Mouse (Mus musculus) kidney, adult 2 months (tissue): ENCODE measurements around the gene Coa7. TPM values are rescaled to one million over a fixed set of nuclear protein-coding genes. Genes with fewer than 3 reads are reported as not detected.
A peak's percentile ranks its signal among the peaks of the same experiment; 100 is the strongest.

Experiments
- DNase-seq: peaks from one replicate; pipeline ENCODE4 v3.0.0; 2021
- H3K27ac ChIP-seq: fragments of 200-500 bp; 2 replicates; pipeline ENCODE4 v1.5.1; 2012; ENCODE audit warnings: low read depth, low read length, control low read depth, inconsistent platforms; ENCODE audit not compliant: insufficient read depth
- H3K27me3 ChIP-seq: fragments of 200-500 bp; replicated peaks from 2 replicates; pipeline ENCODE4 v1.6.1; 2012; ENCODE audit warnings: mild to moderate bottlenecking, moderate library complexity, low read length, inconsistent platforms; ENCODE audit not compliant: control insufficient read depth, insufficient read depth
- H3K36me3 ChIP-seq: fragments of 200-500 bp; 2 replicates; pipeline ENCODE4 v1.6.1; 2012; ENCODE audit warnings: mild to moderate bottlenecking, moderate library complexity, low read length, inconsistent platforms; ENCODE audit not compliant: control insufficient read depth, insufficient read depth
- H3K4me1 ChIP-seq: fragments of 200-500 bp; 2 replicates; pipeline ENCODE4 v1.6.1; 2011; ENCODE audit warnings: low read length; ENCODE audit not compliant: control insufficient read depth, insufficient read depth
- H3K4me3 ChIP-seq: fragments of 200-500 bp; 2 replicates; pipeline ENCODE4 v1.5.1; 2011; ENCODE audit warnings: mild to moderate bottlenecking, low read depth, low read length, control low read depth; ENCODE audit not compliant: insufficient read depth
- CTCF ChIP-seq: fragments of 200-500 bp; conservative IDR thresholded peaks from 2 replicates; pipeline ENCODE4 v1.5.1; 2011; ENCODE audit warnings: low read depth, mild to moderate bottlenecking, control low read depth, low read length, moderate library complexity, mixed read lengths; ENCODE audit not compliant: insufficient read depth, insufficient read length
- POLR2A ChIP-seq: fragments of 200-500 bp; IDR thresholded peaks from one replicate; pipeline ENCODE4 v1.6.1; 2011; ENCODE audit warnings: low read depth, low read length, control low read depth
- WGBS: fragments of 180-500 bp; shearing (Covaris S2); methylation state at CpG from one replicate; pipeline ENCODE4 v1.1.7; 2018; 5-methylcytosine and 5-hydroxymethylcytosine counted together
- polyA plus RNA-seq: library from polyadenylated mRNA; depleted of rRNA; stranded (reverse); fragments of >200 nt; gene quantifications from 2 replicates; pipeline ENCODE4 v1.2.3, GENCODE M21; 2012

Gene Coa7
- polyA plus RNA-seq, 1 experiment = 21.2 TPM

DNA sequence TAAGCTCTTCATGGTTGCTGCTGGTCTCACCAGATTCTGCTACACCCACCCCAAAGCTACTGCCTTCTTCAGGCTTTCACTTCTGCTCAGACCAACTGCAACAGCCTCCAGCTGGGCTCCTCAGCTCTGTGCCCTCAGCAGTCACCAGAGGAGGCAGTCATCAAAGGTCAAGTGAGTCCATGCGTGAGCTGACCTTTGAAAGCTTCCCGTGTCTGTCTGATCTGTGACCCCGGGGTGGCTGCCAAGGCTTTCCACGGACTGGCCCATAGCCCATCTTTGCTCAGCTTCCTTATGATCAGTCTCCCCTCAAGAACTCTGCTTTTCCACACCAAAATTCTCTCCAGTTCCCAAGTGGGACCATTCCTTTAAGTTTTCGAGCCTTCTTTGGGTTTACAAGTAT, 41.3 kb downstream of the Coa7 start:
- no peak for TF ChIP-seq POLR2A
- TF ChIP-seq CTCF = peak; percentile 43
- H3K36me3 ChIP-seq = no peaks in the 10 kb centered on the region
- H3K4me1 ChIP-seq = peaks cover 4% of the 10 kb centered on the region; the same call in 1 of the 2 replicates
- H3K4me3 ChIP-seq = no peak overlapping the region
- H3K27me3 ChIP-seq = no peaks in the 10 kb centered on the region
- no peak overlapping the region for H3K27ac ChIP-seq
- 20% methylated on average over 5 of the region's 5 CpGs for WGBS
- DNase-seq = peak; percentile 81

DNA sequence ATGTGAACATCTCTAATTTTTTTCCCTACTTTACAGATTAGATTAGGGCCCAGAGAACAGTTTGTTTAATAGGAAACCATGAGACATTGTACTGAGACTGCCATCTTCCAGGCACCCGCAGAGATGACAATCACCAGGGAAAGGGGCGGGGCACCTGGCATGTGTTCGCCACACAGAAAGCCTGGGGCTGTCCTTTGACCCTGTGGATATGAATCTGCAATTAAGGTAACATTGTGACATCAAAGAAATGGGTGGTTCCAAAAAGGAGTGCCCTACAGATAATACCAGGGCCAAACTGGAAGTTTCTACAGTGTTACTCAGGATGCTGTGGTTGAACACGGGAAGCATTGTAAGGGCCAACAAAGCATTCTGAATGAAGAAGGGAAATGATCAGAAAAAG, 42.5 kb downstream of the Coa7 start:
- no peaks in the 10 kb centered on the region for H3K36me3 ChIP-seq
- WGBS = 60% methylated on average over 4 of the region's 4 CpGs
- peaks cover 4% of the 10 kb centered on the region; the same call in 1 of the 2 replicates for H3K4me1 ChIP-seq
- no peak overlapping the region for H3K4me3 ChIP-seq
- no peak for DNase-seq
- TF ChIP-seq POLR2A (no peak), CTCF (no peak)
- H3K27me3 ChIP-seq = no peaks in the 10 kb centered on the region
- no peak overlapping the region for H3K27ac ChIP-seq

DNA sequence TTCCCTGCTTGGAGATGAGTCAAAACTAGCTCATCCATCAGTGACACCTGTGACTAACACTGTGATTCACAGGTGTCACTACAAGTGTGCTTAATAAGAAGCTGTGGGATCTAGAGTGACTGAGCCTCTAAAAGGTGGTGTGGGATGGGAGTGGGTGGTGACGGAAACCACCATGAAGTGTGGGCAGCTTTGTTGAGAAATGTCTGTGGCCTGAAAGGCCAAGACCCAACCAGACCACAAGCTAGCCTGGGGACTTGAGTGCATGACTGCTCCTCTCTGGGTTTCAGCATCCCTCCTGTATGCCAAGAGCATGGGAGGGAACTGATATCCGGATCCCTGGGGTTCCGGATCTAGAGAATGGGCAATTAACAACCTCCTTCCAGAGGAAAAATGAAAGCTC, 43.5 kb downstream of the Coa7 start:
- Histone ChIP-seq H3K36me3 (no peaks in the 10 kb centered on the region), H3K27ac (no peak overlapping the region), H3K4me3 (no peak overlapping the region), H3K27me3 (no peaks in the 10 kb centered on the region), H3K4me1 (peaks cover 4% of the 10 kb centered on the region; the same call in 1 of the 2 replicates)
- 94% methylated on average over 3 of the region's 3 CpGs for WGBS
- DNase-seq = no peak
- TF ChIP-seq CTCF (no peak), POLR2A (no peak)

DNA sequence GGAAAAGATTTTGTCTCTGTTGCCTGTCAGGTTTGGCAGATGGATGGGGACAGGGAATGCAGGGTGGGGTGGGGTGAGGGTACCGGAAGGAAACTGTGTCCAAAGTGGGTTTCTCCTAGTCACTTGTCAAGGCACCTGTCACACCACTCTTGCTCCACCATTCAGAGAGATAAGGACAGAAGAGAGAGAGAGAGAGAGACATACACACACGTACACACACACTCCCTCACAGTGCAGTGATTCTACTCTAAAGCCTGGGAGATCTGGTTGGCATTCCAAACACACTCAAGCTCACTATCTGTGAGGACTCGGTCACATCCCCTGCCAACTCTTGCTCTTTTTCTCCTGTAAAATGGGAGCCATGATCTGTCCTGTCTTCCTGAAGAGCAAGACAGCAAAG, 44.2 kb downstream of the Coa7 start:
- H3K4me3 ChIP-seq = no peak overlapping the region
- H3K36me3 ChIP-seq = no peaks in the 10 kb centered on the region
- peaks cover 4% of the 10 kb centered on the region; the same call in 1 of the 2 replicates for H3K4me1 ChIP-seq
- H3K27ac ChIP-seq = no peak overlapping the region
- no peak for DNase-seq
- WGBS = 93% methylated on average over 3 of the region's 3 CpGs
- no peaks in the 10 kb centered on the region for H3K27me3 ChIP-seq
- TF ChIP-seq CTCF (no peak), POLR2A (no peak)

DNA sequence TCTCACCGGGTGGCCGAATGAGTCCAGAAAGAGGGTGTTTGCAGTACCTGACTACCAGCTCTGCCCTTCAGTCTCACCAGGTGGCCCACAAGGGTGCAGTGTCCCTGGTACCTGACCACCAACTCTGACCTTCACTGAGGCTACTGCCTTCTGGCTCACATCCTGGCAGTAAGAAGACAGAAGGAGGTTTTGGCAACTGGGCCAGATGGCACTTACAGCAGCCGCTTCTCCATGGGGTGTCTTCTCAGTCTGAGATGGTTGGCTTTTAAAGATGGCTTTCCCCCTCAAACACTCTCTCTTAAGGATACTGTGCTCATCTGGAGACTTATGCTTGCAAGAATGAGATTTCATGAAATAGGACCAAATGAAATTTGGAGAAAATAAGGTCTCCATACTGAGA, 51.5 kb downstream of the Coa7 start:
- Histone ChIP-seq H3K4me1 (no peaks in the 10 kb centered on the region), H3K36me3 (no peaks in the 10 kb centered on the region), H3K4me3 (no peak overlapping the region), H3K27ac (no peak overlapping the region), H3K27me3 (no peaks in the 10 kb centered on the region)
- WGBS = 82% methylated on average over 3 of the region's 3 CpGs
- DNase-seq = no peak
- TF ChIP-seq POLR2A (no peak), CTCF (no peak)

DNA sequence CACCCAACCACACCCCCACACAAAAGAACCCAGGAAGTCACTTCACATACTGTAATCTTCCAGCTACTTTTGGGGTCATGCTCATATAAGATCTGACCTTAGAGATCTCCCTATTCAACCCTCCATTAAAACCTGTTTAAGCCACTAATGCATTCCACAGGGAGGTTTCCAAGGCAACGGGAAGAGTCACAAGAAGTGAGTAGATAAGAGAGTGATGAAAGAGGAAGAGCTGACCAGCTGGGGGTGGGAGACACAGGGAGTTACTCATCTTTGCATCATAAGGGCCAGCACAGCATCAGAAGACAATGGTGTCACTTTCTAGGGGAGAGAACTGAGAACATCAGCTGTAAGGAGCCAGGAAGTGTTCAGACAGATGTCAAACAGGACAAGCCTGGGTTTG, 52.2 kb downstream of the Coa7 start:
- Histone ChIP-seq H3K36me3 (no peaks in the 10 kb centered on the region), H3K27me3 (no peaks in the 10 kb centered on the region), H3K4me1 (no peaks in the 10 kb centered on the region), H3K4me3 (no peak overlapping the region), H3K27ac (no peak overlapping the region)
- TF ChIP-seq POLR2A = no peak
- TF ChIP-seq CTCF = no peak
- DNase-seq = no peak
- 54% methylated on average over 1 of the region's 1 CpGs for WGBS

DNA sequence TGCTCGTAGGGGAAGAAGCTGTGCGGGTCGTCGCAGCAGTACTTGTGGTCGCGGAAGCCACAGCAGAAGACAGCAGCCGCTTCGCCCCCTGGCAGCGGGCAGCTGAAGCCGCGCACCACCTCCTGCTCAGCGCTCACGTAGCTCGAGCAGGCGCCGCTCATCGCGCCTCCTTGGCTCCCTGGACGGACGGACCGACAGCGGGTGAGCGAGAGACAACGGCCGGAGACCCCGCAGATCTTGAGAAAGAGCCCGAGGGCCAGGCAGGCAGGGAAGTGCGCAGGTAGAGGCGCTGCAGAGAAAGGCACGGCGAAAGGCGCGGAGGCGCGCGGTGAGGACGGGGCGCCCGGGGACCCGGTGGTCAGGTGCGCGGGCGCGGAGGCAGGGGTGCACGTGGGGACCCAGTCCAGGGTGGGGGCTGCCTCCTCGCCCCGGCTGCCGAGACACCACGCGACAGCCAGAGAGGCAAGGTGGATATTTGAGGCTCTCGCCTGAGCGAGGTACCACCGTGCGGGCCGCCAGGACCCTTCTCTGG, 55.3 kb downstream of the Coa7 start, which contains the start of gene Shisal2a:
Gene Shisal2a (minus strand): TSS at position 167 of the 532 bp plus-strand sequence.
- WGBS = 6% methylated on average over 55 of the region's 55 CpGs
- no peaks in the 10 kb centered on the region for H3K27me3 ChIP-seq
- peak within 1 kb of the TSS; percentile 17; the same call in 1 of the 2 replicates for H3K4me3 ChIP-seq
- H3K36me3 ChIP-seq = no peaks in the 10 kb centered on the region
- TF ChIP-seq CTCF (no peak), POLR2A (no peak)
- no peak within 1 kb of the TSS for H3K27ac ChIP-seq
- 0 out of 2 replicates have a peak, but pooled peaks cover 4% of the 10 kb centered on the region for H3K4me1 ChIP-seq
- DNase-seq = no peak
